Mouse (Mus musculus): ENCODE data around the gene Agbl3.

Gene Agbl3

GRCm38 (mm10) chr6:34906661-34907060 lies 126.4 kb downstream of the Agbl3 start:
- DNase-seq (ENCODE audit: low spot score): no peak

DNA sequence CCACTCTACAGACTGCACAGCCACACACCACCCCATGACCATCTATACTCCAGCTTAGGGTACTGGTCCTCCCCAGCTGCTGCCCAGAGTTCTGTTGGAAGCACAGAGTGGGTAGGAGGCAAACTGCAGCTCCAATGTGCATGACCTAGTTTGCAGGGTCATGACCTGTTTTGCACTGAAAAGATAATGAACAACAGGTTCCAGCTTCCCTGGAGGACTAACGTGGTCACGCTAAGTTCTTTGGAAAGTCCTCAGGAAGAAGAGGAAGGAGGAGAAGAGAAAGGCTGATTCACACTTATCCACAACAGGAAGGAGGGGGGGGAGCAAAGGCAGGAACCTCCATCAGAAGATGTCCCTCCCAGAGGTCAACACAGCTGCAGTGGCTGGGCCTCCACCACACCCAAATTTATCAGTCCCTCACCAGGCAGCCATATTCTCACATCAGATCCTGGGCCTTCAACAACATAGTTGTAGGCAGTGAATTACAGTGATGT lies 126.9 kb downstream of the Agbl3 start:
- DNase-seq (ENCODE audit: low spot score): no peak

DNA sequence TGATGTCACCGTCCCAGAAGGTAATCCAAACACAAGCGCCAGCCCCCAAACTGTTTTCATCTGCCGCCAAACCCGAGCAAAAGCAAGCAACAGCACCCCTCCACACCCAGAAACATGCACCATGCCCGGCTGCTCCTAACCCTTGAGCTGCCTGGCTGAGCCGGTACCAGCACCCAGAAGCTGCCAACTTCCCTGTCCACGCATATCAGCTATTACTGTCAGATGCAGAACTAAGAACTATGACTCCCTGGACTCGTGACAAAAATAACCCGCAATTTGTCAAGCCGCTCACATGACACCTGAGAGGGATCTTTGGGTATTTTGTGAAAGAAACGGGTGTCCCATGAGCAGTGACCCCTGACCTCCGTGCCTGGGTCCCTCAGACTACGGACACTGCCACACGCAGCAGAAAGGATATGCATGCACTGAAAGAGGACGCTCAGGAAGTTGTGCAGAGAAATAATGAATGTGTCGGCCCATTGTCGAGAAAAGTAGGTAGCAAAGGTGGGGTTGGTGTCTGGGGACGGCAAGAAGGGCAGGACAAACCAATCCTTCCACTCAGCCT lies 127.5 kb downstream of the Agbl3 start:
- DNase-seq (ENCODE audit: low spot score): no peak

Measured in yolk sac, embryonic 10.5 days (tissue).